Mouse (Mus musculus): Measurements from ENCODE around the gene Galc. TPM values are rescaled to one million over a fixed set of nuclear protein-coding genes. Genes with fewer than 3 reads are reported as not detected.
A peak's percentile ranks its signal among the peaks of the same experiment; 100 is the strongest.

Galc gene
- polyA plus RNA-seq, 1 experiment from 2014 or later: 12.8 TPM

DNA sequence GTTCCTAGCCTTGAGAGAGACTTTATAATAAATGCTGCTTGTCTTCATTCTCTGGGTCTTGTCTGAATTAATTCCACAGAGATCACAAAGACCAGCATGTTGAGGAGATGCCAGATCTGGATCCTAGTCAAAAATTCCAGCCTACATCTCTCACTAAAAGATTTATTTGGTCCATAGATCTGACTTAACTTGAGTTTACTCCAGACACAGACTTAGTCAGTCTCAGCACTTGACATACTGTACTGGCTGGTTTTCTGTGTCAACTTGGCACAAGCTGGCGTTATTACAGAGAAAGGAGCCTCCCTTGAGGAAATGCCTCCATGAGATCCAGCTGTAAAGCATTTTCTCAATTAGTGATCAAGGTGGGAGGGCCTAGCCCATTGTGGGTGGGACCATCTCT, 61.9 kb downstream of the Galc start:
- Histone ChIP-seq H3K36me3 (peaks cover 3% of the 10 kb centered on the region; the same call in 1 of the 2 replicates), H3K27ac (replicated peaks) (no peak overlapping the region), H3K9me3 (replicated peaks) (no peaks in the 10 kb centered on the region), H3K27me3 (ENCODE audit: low read depth, poor library complexity, severe bottlenecking) (no peaks in the 10 kb centered on the region), H3K4me3 (no peak overlapping the region), H3K4me1 (peaks cover 7% of the 10 kb centered on the region)
- WGBS: 86% methylated on average over 1 of the region's 1 CpGs
- DNase-seq (ENCODE audit: low spot score): no peak

GRCm38 (mm10) chr12:98190201-98190600, 69.1 kb downstream of the Galc start:
- H3K27ac ChIP-seq (replicated peaks): no peak overlapping the region
- H3K36me3 ChIP-seq: no peaks in the 10 kb centered on the region
- WGBS: 88% methylated on average over 1 of the region's 1 CpGs
- DNase-seq (ENCODE audit: low spot score): no peak
- no peaks in the 10 kb centered on the region for H3K9me3 ChIP-seq (replicated peaks)
- H3K4me3 ChIP-seq: no peak overlapping the region
- no peaks in the 10 kb centered on the region for H3K27me3 ChIP-seq (ENCODE audit: low read depth, poor library complexity, severe bottlenecking)
- H3K4me1 ChIP-seq: peaks cover 7% of the 10 kb centered on the region

GRCm38 (mm10) chr12:98189096-98189495, 70.2 kb downstream of the Galc start:
- no peak for DNase-seq (ENCODE audit: low spot score)
- Histone ChIP-seq H3K27me3 (ENCODE audit: low read depth, poor library complexity, severe bottlenecking) (no peaks in the 10 kb centered on the region), H3K27ac (replicated peaks) (no peak overlapping the region), H3K4me3 (no peak overlapping the region), H3K9me3 (replicated peaks) (no peaks in the 10 kb centered on the region), H3K4me1 (peaks cover 7% of the 10 kb centered on the region), H3K36me3 (no peaks in the 10 kb centered on the region)
- WGBS: 83% methylated on average over 9 of the region's 9 CpGs

GRCm38 (mm10) chr12:98187186-98187899, 71.9 kb downstream of the Galc start:
- no peak for DNase-seq (ENCODE audit: low spot score)
- Histone ChIP-seq H3K27me3 (ENCODE audit: low read depth, poor library complexity, severe bottlenecking) (peaks cover 2% of the 10 kb centered on the region; the same call in 1 of the 2 replicates), H3K36me3 (no peaks in the 10 kb centered on the region), H3K9me3 (replicated peaks) (no peaks in the 10 kb centered on the region), H3K27ac (replicated peaks) (no peak overlapping the region), H3K4me3 (no peak overlapping the region), H3K4me1 (no peaks in the 10 kb centered on the region)
- WGBS: 81% methylated on average over 8 of the region's 8 CpGs

DNA sequence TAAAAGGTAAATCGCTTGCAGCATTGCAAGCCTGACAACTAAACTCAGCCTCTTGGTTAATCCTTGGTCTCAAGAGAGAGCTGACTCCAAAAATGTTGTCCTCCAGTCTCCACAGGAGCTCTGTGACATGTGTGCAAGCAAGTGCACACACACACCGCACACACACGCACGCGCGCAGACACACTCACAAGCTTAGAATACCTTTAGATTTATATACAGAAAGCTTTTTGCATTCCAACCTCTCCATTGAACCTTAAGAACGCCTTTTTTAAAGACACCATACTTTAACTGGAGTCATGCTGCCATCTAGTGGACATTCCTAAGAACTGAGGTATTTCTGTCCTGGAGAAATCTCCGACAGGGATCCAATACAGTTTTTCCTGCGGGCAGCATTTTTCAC, 77.5 kb downstream of the Galc start:
- no peaks in the 10 kb centered on the region for H3K9me3 ChIP-seq (replicated peaks)
- H3K4me3 ChIP-seq: no peak overlapping the region
- 23% methylated on average over 9 of the region's 9 CpGs for WGBS
- no peaks in the 10 kb centered on the region for H3K36me3 ChIP-seq
- H3K4me1 ChIP-seq: peaks cover 15% of the 10 kb centered on the region
- peak; percentile 37 for DNase-seq (ENCODE audit: low spot score)
- H3K27ac ChIP-seq (replicated peaks): no peak overlapping the region
- H3K27me3 ChIP-seq (ENCODE audit: low read depth, poor library complexity, severe bottlenecking): peaks cover 5% of the 10 kb centered on the region; the same call in 1 of the 2 replicates

GRCm38 (mm10) chr12:98180807-98181206, 78.5 kb downstream of the Galc start:
- Histone ChIP-seq H3K27ac (replicated peaks) (no peak overlapping the region), H3K4me1 (peaks cover 15% of the 10 kb centered on the region), H3K27me3 (ENCODE audit: low read depth, poor library complexity, severe bottlenecking) (peaks cover 5% of the 10 kb centered on the region; the same call in 1 of the 2 replicates), H3K36me3 (no peaks in the 10 kb centered on the region), H3K9me3 (replicated peaks) (no peaks in the 10 kb centered on the region), H3K4me3 (no peak overlapping the region)
- 83% methylated on average over 6 of the region's 6 CpGs for WGBS
- no peak for DNase-seq (ENCODE audit: low spot score)

GRCm38 (mm10) chr12:98180235-98180800, 78.9 kb downstream of the Galc start:
- no peak overlapping the region for H3K27ac ChIP-seq (replicated peaks)
- H3K9me3 ChIP-seq (replicated peaks): no peaks in the 10 kb centered on the region
- 92% methylated on average over 16 of the region's 16 CpGs for WGBS
- H3K4me1 ChIP-seq: peaks cover 15% of the 10 kb centered on the region
- no peak for DNase-seq (ENCODE audit: low spot score)
- no peak overlapping the region for H3K4me3 ChIP-seq
- no peaks in the 10 kb centered on the region for H3K36me3 ChIP-seq
- H3K27me3 ChIP-seq (ENCODE audit: low read depth, poor library complexity, severe bottlenecking): peaks cover 5% of the 10 kb centered on the region; the same call in 1 of the 2 replicates

- Histone ChIP-seq H3K36me3 (no peaks in the 10 kb centered on the region), H3K27me3 (ENCODE audit: low read depth, poor library complexity, severe bottlenecking) (peaks cover 5% of the 10 kb centered on the region; the same call in 1 of the 2 replicates), H3K4me1 (peaks cover 15% of the 10 kb centered on the region), H3K4me3 (no peak overlapping the region), H3K27ac (replicated peaks) (no peak overlapping the region), H3K9me3 (replicated peaks) (no peaks in the 10 kb centered on the region)
- no peak for DNase-seq (ENCODE audit: low spot score)
- 90% methylated on average over 1 of the region's 1 CpGs for WGBS
Observed at GRCm38 (mm10) chr12:98179496-98179895, 79.8 kb downstream of the Galc start.

- no peaks in the 10 kb centered on the region for H3K27me3 ChIP-seq (ENCODE audit: low read depth, poor library complexity, severe bottlenecking)
- peaks cover 14% of the 10 kb centered on the region for H3K4me1 ChIP-seq
- H3K36me3 ChIP-seq: no peaks in the 10 kb centered on the region
- no peaks in the 10 kb centered on the region for H3K9me3 ChIP-seq (replicated peaks)
- 97% methylated on average over 2 of the region's 2 CpGs for WGBS
- H3K27ac ChIP-seq (replicated peaks): no peak overlapping the region
- H3K4me3 ChIP-seq: no peak overlapping the region
- no peak for DNase-seq (ENCODE audit: low spot score)
Observed at GRCm38 (mm10) chr12:98176632-98177031, 82.6 kb downstream of the Galc start.

DNA sequence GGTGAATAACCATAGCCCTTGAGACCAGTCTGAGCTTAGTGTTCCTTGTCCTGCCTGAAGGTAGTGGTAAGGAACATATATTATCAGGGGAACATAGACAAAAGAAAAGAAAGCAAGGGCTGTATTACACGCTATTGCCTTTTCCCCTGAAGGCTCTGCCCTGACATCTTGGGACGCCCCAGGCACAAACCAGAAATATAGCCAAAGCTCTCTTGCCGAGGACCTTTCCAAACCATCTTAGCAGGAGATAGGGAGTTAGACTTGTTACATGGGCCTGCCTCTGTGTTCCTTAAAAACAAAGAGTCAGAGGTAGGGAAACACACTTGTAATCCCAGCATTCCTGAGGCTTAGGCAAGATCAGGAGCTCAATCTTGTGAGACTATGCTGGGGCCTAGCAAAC, 97.4 kb downstream of the Galc start:
- no peak for DNase-seq (ENCODE audit: low spot score)
- no peak overlapping the region for H3K27ac ChIP-seq (replicated peaks)
- no peak overlapping the region for H3K4me3 ChIP-seq
- no peaks in the 10 kb centered on the region for H3K27me3 ChIP-seq (ENCODE audit: low read depth, poor library complexity, severe bottlenecking)
- no peaks in the 10 kb centered on the region for H3K9me3 ChIP-seq (replicated peaks)
- WGBS: 90% methylated on average over 3 of the region's 3 CpGs
- no peaks in the 10 kb centered on the region for H3K36me3 ChIP-seq
- peaks cover 13% of the 10 kb centered on the region for H3K4me1 ChIP-seq

GRCm38 (mm10) chr12:98160867-98161266, 98.4 kb downstream of the Galc start:
- WGBS: 84% methylated on average over 6 of the region's 6 CpGs
- DNase-seq (ENCODE audit: low spot score): no peak
- Histone ChIP-seq H3K4me1 (peaks cover 13% of the 10 kb centered on the region), H3K27me3 (ENCODE audit: low read depth, poor library complexity, severe bottlenecking) (no peaks in the 10 kb centered on the region), H3K4me3 (no peak overlapping the region), H3K9me3 (replicated peaks) (no peaks in the 10 kb centered on the region), H3K36me3 (no peaks in the 10 kb centered on the region), H3K27ac (replicated peaks) (no peak overlapping the region)

Data from midbrain, embryonic 10.5 days (tissue).